Mouse (Mus musculus) hindlimb bud, embryonic 11.5 days (tissue): ENCODE data around the gene Gtse1.
"Not testable (repeated sequence)": the region's sequence is repeated elsewhere in the genome, so short reads cannot be mapped to it uniquely, and the experiment has no call there.

ENCODE experiments used
- DNase-seq: peaks from one replicate; pipeline ENCODE4 v3.0.0-alpha.2; 2012; ENCODE audit warnings: low read depth, low spot score; ENCODE audit errors: extremely low spot score

Gene Gtse1

GRCm38 (mm10) chr15:85859490-85860031 lies at the start of gene Gtse1:
Gene Gtse1, plus strand, starts transcription at chr15:85859745.
- DNase-seq, result peak; percentile 92

- DNase-seq, result no peak
Observed at GRCm38 (mm10) chr15:85810462-85810805, 49.1 kb upstream of the Gtse1 start.

GRCm38 (mm10) chr15:85810806-85811521 lies 48.6 kb upstream of the Gtse1 start:
- DNase-seq, result no peak

DNA sequence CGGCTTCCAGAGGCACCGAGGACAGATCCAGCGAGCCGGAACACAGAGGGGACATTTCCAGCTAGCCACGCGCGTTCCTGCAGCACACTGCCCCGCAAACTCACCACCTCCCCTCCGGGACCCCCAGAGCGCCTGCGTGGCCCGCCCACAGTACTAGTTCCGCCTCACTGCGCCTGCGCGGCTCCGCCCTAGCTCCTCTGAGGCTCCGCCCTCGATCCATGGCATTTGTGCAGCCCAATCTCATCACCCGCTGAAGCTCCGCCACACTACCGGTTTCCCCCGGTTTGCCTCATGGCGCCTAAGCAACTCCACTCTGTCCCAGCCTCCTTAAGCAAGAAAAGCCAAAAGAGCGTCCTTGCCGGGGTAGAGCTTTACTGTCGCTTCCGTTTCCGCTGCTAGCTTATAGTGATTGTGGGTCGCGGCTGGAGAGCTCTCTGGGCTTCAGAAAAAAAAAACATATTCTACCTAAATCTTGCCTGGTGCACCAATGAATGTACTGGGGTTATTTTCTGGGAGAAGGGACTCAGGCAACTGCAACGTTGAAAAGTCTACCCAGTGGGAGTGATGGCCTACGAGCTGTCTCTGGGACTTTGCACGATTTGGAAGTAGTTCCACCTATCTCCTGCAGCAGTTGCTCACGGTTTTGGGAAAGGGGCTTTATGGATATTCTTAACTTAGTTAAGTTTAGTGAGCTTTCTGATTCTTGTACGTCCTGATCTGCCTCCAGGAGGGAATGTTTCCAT lies 47.8 kb upstream of the Gtse1 start, which contains the start of gene Cdpf1:
Gene Cdpf1, minus strand, starts transcription at position 163 of the 743 bp plus-strand sequence.
- peak; percentile 87 for DNase-seq

DNA sequence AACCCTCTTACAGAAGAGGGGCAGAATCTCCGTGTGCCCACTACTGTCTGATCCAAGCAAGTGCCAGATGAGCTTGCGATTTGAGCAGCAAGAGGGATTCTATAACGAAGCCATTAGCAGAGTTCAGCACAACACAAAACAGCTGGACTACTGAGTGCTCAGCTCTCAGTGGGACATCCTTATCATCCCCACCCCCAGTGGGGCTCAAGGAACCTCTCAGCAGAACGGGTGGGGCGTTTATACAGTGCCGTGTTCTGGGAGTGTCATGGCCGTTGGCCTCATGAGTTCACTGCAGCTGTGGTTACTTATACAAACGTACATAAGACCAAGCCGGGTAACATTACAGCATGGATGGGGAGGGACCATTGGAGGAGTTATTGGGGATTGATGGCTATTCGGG lies 46.1 kb upstream of the Gtse1 start:
- no peak for DNase-seq

DNA sequence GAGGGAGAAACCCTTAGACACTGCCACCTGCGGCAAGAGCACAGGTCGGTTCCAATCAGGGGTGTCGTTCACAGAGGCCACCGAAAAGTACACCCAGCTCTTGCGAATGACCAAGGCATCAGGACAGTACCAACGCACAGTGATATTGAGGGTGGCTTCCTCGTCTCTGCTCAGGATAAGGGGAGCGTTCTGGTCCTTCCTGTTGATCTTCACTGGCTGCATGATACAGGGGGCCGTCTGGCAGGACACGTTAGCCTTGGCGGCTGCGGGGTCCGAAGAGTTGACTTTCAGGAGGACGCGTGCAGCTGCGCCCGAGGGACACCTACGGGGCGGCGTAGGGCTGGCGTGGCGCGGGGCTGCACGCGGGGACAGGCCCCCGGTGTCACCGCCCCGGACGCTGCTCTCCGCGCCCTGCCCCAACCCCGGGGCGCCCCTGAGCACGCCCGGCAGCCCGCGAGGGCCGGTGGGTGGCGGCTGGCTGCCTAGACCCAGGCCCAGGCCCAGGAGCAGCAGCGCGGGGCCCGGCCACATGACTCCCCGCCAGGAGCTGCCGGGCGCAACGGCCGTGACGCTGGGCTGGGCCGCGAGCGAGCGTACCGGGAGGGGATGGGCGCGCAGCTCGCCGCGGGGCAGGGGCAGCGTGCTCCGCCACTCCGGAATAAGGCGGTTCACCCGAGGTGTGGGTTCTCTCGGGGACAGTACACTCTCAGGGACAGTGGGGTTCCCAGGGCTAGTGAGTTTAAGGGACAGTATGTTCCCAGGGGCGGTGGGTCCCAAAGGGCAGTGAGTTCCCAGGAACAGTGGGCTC lies 38.1 kb upstream of the Gtse1 start, which contains the start of gene Pkdrej:
Gene Pkdrej, minus strand, starts transcription at position 532 of the 808 bp plus-strand sequence.
- DNase-seq, result no peak

DNA sequence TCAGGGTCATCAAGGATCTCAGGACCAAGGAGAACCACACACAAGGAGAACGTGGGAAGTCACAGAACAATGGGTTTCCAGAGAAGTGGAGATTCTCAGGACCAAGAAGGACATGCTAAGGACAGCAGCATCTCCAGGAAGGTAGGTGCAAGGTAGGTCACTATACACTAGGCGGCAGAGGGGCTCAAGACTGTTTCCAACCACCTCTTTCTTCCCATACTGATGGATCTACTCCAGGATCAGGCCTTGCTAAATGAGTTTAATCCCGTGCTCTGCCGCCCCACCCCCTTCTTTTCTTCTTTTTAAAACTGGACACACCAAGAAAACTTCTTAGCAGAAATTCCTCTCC lies 37.6 kb upstream of the Gtse1 start:
- no peak for DNase-seq

DNA sequence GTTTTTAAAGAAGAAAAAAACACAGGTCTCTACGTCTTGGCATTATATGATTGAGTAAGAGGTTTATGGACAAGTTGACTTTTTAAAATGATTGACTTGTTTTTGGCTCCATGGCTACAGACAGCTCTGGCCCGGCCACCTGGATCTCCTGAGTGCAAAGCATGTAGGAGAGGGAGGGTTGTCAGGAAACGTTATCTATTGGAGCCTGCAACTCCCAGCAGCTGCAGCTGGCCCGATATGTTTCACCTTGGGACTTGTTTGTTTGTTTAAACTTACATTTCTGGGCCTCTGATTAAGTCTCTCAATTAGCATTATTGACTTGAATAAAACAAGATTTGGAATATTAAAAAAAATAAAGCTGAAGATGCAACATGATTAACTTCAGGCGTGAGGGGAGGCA lies 32.9 kb upstream of the Gtse1 start:
- no peak for DNase-seq

GRCm38 (mm10) chr15:85828071-85828470 lies 31.5 kb upstream of the Gtse1 start:
- no peak for DNase-seq

DNA sequence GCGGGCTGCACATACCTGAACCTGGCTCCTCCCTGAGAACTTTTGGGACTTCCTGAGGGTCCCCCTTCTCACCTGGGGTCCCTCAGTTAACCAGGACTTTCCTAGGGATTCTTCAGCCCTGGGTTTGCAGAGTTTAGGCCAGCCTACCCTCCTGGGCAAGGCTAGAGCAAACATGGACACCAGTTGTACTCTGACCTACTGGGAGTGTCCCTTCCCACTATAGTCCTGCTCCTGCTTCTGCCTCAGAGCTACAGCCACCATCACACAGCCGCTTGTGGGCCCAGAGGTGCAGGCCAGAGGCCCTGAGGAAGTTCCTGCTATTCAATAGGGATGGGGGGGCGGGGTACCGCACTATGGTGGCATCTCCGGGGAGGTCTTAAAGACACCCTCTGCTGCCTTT lies 30.1 kb upstream of the Gtse1 start:
- DNase-seq, result no peak

DNA sequence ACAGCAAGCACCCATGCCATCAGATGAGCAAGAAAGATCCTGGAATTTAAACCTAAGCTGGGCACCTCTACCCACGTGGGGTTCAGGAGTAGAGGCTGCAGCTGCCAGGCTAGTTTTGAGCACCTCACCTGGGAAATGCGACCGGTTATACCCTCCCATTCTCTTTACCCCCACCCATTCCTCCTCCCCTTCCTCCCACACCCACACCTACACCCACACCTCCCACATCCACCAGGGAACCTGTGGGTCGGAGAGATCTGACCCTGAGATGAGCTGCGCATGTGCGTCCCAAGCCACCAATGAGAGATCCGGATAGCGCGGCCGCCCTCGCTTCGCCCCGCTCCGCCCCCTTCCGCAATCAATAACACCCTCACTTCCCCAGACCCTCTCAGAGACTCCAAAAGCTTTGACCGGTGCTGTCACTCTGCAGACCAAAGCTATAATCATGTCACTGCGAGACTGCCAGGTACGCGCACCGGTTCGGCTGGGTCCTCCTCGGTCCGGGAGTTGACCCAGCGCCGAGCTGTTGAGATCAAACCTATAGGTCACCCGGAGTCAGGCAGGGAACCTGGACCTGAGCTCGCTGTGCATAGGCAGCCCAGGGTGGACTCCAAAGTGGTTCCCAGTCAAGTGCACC lies 27.5 kb upstream of the Gtse1 start, which contains the start of gene Ttc38:
Gene Ttc38, plus strand, starts transcription at position 353 of the 637 bp plus-strand sequence.
- no peak for DNase-seq

DNA sequence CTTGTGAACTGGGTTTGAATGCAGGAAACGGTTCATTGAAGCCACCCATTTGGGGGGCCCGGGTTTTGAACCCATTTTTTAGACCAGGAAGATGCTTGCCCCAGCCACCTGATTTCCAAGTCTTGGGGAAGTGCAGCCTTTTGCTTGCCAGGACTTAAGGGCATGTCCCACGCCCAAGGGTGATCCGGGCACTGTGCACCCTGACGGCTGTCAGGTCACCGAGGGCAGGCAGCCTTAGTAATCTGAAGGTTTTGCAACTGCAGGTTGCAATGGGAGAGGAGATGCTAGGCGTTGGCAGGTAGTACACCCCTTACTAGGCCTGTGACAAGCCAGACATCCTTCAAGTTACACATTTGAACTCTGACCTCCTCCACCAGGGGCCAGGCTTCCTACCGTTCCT lies 26.9 kb upstream of the Gtse1 start:
- DNase-seq, result no peak

- no peak for DNase-seq
Observed at GRCm38 (mm10) chr15:85835335-85835734, 24.2 kb upstream of the Gtse1 start.

GRCm38 (mm10) chr15:85836887-85837286 lies 22.7 kb upstream of the Gtse1 start:
- no peak for DNase-seq

GRCm38 (mm10) chr15:85840983-85841382 lies 18.6 kb upstream of the Gtse1 start:
- no peak for DNase-seq

DNA sequence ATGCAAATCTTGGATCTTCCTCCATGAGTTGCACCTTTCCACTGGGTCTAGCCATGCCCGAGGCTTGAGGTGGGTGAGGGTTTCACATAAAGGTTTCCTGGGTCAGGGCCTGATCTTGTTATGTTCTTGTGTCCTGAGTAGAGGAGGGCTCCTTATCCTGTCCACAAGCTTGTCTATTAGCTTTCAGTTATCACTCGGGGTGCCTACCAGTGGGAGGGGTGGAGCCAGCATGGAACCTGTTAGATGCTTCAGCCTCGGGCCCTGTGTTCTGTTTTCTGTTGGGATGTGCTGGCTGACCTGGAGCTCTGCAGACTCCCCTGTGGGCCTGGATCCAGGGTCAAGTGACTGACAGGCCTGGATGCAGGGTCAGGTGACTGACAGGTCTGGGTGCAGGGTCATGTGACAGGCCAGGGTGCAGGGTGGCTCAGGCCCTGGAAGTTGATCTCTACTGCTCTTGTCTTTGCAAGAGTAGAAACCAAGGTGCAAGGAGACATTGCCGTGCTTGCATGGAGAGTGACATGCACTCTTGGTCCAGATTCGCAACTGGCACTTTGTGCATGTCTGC lies 17.7 kb upstream of the Gtse1 start:
- DNase-seq, result no peak

GRCm38 (mm10) chr15:85845071-85845470 lies 14.5 kb upstream of the Gtse1 start:
- DNase-seq, result no peak

DNA sequence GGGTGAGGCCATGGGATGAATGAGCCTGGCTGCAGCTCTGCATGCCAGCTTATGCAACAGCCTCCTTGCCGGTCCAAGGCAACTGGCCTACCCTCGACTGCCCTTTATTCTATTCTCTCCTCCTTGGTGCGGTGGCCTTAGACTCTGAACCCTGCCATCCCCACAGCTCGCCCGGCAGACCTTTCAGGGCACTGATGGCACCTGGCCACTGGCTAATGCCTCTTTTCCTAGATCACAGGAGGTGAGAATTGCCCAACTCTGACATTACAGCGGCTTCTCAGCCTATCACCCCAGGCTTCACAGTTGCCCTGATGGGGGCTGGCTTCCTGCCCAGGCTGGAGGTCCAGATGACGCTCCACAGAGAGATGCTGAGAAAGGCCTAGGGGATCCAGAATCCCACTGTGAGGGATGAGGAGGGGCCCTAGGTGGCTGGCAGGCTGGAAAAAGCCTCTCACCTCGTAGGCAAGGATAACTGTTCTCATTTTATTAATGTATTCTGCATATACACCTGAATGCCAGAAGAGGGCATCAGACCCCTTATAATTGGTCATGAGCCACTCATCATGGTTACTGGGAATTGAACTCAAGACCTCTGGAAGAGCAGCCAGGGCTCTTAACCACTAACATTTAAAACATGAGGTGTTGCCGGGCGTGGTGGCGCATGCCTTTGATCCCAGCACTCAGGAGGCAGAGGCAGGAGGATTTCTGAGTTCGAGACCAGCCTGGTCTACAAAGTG lies 7.7 kb upstream of the Gtse1 start:
- no peak for DNase-seq

DNA sequence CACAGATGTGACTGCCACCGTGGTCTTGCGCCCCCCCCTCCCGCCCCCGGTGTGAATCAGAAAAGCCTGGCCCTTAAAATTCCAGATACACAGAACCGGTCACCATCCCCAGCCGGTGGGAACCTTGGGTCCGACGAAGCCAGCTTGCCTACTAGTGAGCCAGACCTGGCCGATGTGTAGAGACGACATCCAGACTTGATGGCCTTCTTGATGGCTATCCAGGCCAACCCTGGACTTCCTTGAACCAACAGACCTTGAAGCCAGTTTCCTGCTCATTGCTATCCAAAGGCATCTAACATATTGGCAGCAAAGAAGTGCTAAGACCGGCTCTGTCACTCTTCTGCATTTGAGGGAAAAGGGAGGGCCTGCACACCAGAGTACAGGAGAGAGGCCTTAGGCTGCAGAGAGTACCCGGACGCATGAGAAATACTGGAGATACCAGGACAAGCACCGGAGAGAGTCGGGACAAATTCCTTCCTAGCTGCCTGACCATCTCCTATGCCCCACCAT lies 510 bp upstream of the Gtse1 start:
- DNase-seq, result no peak

- DNase-seq, result not testable (repeated sequence)
Observed at GRCm38 (mm10) chr15:85865913-85866312, 6.4 kb downstream of the Gtse1 start.
